Mouse (Mus musculus): Measurements from ENCODE around the gene H6pd.

DNA sequence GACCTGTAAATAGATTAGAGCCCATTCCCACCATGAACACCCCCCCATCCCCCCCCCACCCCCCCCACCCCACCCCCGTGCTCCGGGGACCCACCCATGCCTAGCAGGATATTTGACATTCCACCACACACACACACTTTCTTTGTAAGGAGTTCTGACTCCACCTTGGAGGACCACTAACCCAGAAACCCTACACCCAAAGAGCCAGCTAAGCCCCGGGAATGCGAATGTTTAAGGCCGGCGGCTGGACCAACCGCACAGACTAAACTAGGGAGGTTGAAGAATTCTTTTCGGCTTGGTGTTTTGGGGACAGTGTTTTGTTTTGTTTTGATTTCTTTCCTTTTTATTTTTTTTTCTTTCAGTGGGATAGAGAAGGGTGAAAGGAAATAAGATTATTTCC, 70.1 kb downstream of the H6pd start:
- TF ChIP-seq CTCF (conservative IDR thresholded peaks at IDR 0.05; ENCODE audit: low read length) (no peak), POU5F1 (IDR thresholded peaks at IDR 0.05; ENCODE audit: borderline replicate concordance, low read length) (no peak), NANOG (IDR thresholded peaks at IDR 0.05; ENCODE audit: borderline replicate concordance, low read length) (no peak)

Data from E14TG2a.4 (cell line).